Mouse (Mus musculus) hindbrain, embryonic 10.5 days (tissue): ENCODE data around the gene Acer3. TPM values are rescaled to one million over a fixed set of nuclear protein-coding genes. Genes with fewer than 3 reads are reported as not detected.
A peak's percentile ranks its signal among the peaks of the same experiment; 100 is the strongest.

ENCODE experiments used
- DNase-seq: peaks from one replicate; pipeline ENCODE4 v3.0.0-alpha.2; 2017; ENCODE audit warnings: low spot score
- H3K27ac ChIP-seq: fragments of 300-500 bp; sonication (generic); 2 replicates; pipeline ENCODE4 v1.5.1; 2016; ENCODE audit warnings: mild to moderate bottlenecking, moderate library complexity
- H3K27me3 ChIP-seq: fragments of 300-500 bp; sonication (generic); 2 replicates; pipeline ENCODE4 v1.6.1; 2016; ENCODE audit warnings: mild to moderate bottlenecking; ENCODE audit not compliant: poor library complexity, insufficient read depth, severe bottlenecking
- H3K36me3 ChIP-seq: fragments of 300-500 bp; sonication (generic); 2 replicates; pipeline ENCODE4 v1.6.1; 2016; ENCODE audit warnings: mild to moderate bottlenecking, moderate library complexity
- H3K4me1 ChIP-seq: fragments of 300-500 bp; sonication (generic); replicated peaks from 2 replicates; pipeline ENCODE4 v1.6.1; 2016; ENCODE audit warnings: mild to moderate bottlenecking
- H3K4me3 ChIP-seq: fragments of 300-500 bp; sonication (generic); 2 replicates; pipeline ENCODE4 v1.5.1; 2016; ENCODE audit warnings: mild to moderate bottlenecking, moderate library complexity
- H3K9me3 ChIP-seq: fragments of 300-500 bp; sonication (generic); 2 replicates; pipeline ENCODE4 v1.6.1; 2016; ENCODE audit warnings: mild to moderate bottlenecking, moderate library complexity
- WGBS: fragments of 180-500 bp; shearing (Covaris S2); methylation state at CpG from one replicate; pipeline ENCODE4 v1.1.7; 2016; 5-methylcytosine and 5-hydroxymethylcytosine counted together
- polyA plus RNA-seq: library from polyadenylated mRNA; unstranded; fragments of >200 nt; fragmentation: Nextera tagmentation; extraction: Ambion mirVana; gene quantifications from 2 replicates; pipeline ENCODE4 v1.2.1, GENCODE M21; 2016

Gene Acer3
- polyA plus RNA-seq, 1 experiment from 2014 or later = 18.5 TPM

GRCm38 (mm10) chr7:98349821-98350220, 28.8 kb upstream of the Acer3 start:
- 92% methylated on average over 6 of the region's 6 CpGs for WGBS
- no peaks in the 10 kb centered on the region for H3K27me3 ChIP-seq
- H3K36me3 ChIP-seq = peaks cover 40% of the 10 kb centered on the region
- H3K4me1 ChIP-seq = peaks cover 23% of the 10 kb centered on the region
- H3K4me3 ChIP-seq = no peak overlapping the region
- DNase-seq = no peak
- no peaks in the 10 kb centered on the region for H3K9me3 ChIP-seq
- H3K27ac ChIP-seq = no peak overlapping the region

GRCm38 (mm10) chr7:98349096-98349495, 28.1 kb upstream of the Acer3 start:
- no peaks in the 10 kb centered on the region for H3K9me3 ChIP-seq
- peaks cover 40% of the 10 kb centered on the region for H3K36me3 ChIP-seq
- peaks cover 16% of the 10 kb centered on the region for H3K4me1 ChIP-seq
- no peaks in the 10 kb centered on the region for H3K27me3 ChIP-seq
- no peak overlapping the region for H3K27ac ChIP-seq
- H3K4me3 ChIP-seq = no peak overlapping the region
- 19% methylated on average over 5 of the region's 5 CpGs for WGBS
- DNase-seq = peak; percentile 84

- WGBS = 68% methylated on average over 7 of the region's 7 CpGs
- Histone ChIP-seq H3K4me1 (peaks cover 7% of the 10 kb centered on the region; the same call in 1 of the 2 replicates), H3K36me3 (peaks cover 37% of the 10 kb centered on the region), H3K27ac (no peak overlapping the region), H3K27me3 (peaks cover 8% of the 10 kb centered on the region), H3K9me3 (no peaks in the 10 kb centered on the region), H3K4me3 (no peak overlapping the region)
- DNase-seq = peak; percentile 64
Measured at GRCm38 (mm10) chr7:98348043-98348442, 27.0 kb upstream of the Acer3 start.

- Histone ChIP-seq H3K27me3 (peaks cover 14% of the 10 kb centered on the region), H3K9me3 (no peaks in the 10 kb centered on the region), H3K36me3 (peaks cover 31% of the 10 kb centered on the region), H3K4me3 (no peak overlapping the region), H3K27ac (no peak overlapping the region), H3K4me1 (peaks cover 10% of the 10 kb centered on the region; the same call in 1 of the 2 replicates)
- no peak for DNase-seq
- 85% methylated on average over 5 of the region's 5 CpGs for WGBS
Measured at GRCm38 (mm10) chr7:98347471-98347870, 26.5 kb upstream of the Acer3 start.

GRCm38 (mm10) chr7:98345036-98345435, 24.0 kb upstream of the Acer3 start:
- peaks cover 12% of the 10 kb centered on the region; the same call in 1 of the 2 replicates for H3K4me1 ChIP-seq
- H3K9me3 ChIP-seq = no peaks in the 10 kb centered on the region
- H3K36me3 ChIP-seq = peaks cover 7% of the 10 kb centered on the region
- no peak overlapping the region for H3K27ac ChIP-seq
- no peak for DNase-seq
- H3K27me3 ChIP-seq = peaks cover 21% of the 10 kb centered on the region
- no peak overlapping the region for H3K4me3 ChIP-seq
- 62% methylated on average over 6 of the region's 6 CpGs for WGBS

GRCm38 (mm10) chr7:98344361-98344760, 23.4 kb upstream of the Acer3 start:
- H3K4me3 ChIP-seq = no peak overlapping the region
- peak; percentile 43 for DNase-seq
- no peak overlapping the region for H3K27ac ChIP-seq
- peaks cover under 1% of the 10 kb centered on the region; the same call in 1 of the 2 replicates for H3K36me3 ChIP-seq
- whole genome bisulfite sequencing = 29% methylated on average over 3 of the region's 3 CpGs
- H3K27me3 ChIP-seq = peaks cover 21% of the 10 kb centered on the region
- H3K9me3 ChIP-seq = no peaks in the 10 kb centered on the region
- H3K4me1 ChIP-seq = peaks cover 12% of the 10 kb centered on the region; the same call in 1 of the 2 replicates

GRCm38 (mm10) chr7:98342249-98342648, 21.2 kb upstream of the Acer3 start:
- H3K27me3 ChIP-seq = peaks cover 21% of the 10 kb centered on the region
- H3K4me3 ChIP-seq = no peak overlapping the region
- no peaks in the 10 kb centered on the region for H3K36me3 ChIP-seq
- WGBS = 56% methylated on average over 3 of the region's 3 CpGs
- DNase-seq = no peak
- peaks cover 9% of the 10 kb centered on the region; the same call in 1 of the 2 replicates for H3K4me1 ChIP-seq
- H3K9me3 ChIP-seq = no peaks in the 10 kb centered on the region
- H3K27ac ChIP-seq = no peak overlapping the region

- Histone ChIP-seq H3K27me3 (peaks cover 21% of the 10 kb centered on the region), H3K27ac (peak overlapping the region; percentile 81), H3K36me3 (no peaks in the 10 kb centered on the region), H3K9me3 (no peaks in the 10 kb centered on the region), H3K4me3 (peak overlapping the region; percentile 48), H3K4me1 (peaks cover 9% of the 10 kb centered on the region; the same call in 1 of the 2 replicates)
- WGBS = 6% methylated on average over 13 of the region's 13 CpGs
- DNase-seq = peak; percentile 92
Measured at GRCm38 (mm10) chr7:98341475-98341874, 20.5 kb upstream of the Acer3 start.

GRCm38 (mm10) chr7:98340343-98340742, 19.3 kb upstream of the Acer3 start:
- peaks cover 9% of the 10 kb centered on the region; the same call in 1 of the 2 replicates for H3K4me1 ChIP-seq
- peaks cover 21% of the 10 kb centered on the region for H3K27me3 ChIP-seq
- no peak overlapping the region for H3K4me3 ChIP-seq
- no peak for DNase-seq
- H3K27ac ChIP-seq = no peak overlapping the region
- no peaks in the 10 kb centered on the region for H3K9me3 ChIP-seq
- no peaks in the 10 kb centered on the region for H3K36me3 ChIP-seq
- WGBS = 80% methylated on average over 5 of the region's 5 CpGs

GRCm38 (mm10) chr7:98333987-98334386, 13.0 kb upstream of the Acer3 start:
- H3K9me3 ChIP-seq = no peaks in the 10 kb centered on the region
- no peaks in the 10 kb centered on the region for H3K27me3 ChIP-seq
- H3K27ac ChIP-seq = no peak overlapping the region
- no peaks in the 10 kb centered on the region for H3K4me1 ChIP-seq
- H3K4me3 ChIP-seq = no peak overlapping the region
- DNase-seq = no peak
- 78% methylated on average over 3 of the region's 3 CpGs for WGBS
- no peaks in the 10 kb centered on the region for H3K36me3 ChIP-seq

- Histone ChIP-seq H3K9me3 (no peaks in the 10 kb centered on the region), H3K27me3 (no peaks in the 10 kb centered on the region), H3K27ac (no peak overlapping the region), H3K4me3 (no peak overlapping the region), H3K36me3 (no peaks in the 10 kb centered on the region), H3K4me1 (no peaks in the 10 kb centered on the region)
- 93% methylated on average over 5 of the region's 5 CpGs for WGBS
- DNase-seq = no peak
Measured at GRCm38 (mm10) chr7:98333507-98333906, 12.5 kb upstream of the Acer3 start.

GRCm38 (mm10) chr7:98332678-98333397, 11.8 kb upstream of the Acer3 start:
- H3K9me3 ChIP-seq = no peaks in the 10 kb centered on the region
- no peak for DNase-seq
- H3K27me3 ChIP-seq = no peaks in the 10 kb centered on the region
- no peak overlapping the region for H3K4me3 ChIP-seq
- no peaks in the 10 kb centered on the region for H3K4me1 ChIP-seq
- no peak overlapping the region for H3K27ac ChIP-seq
- 84% methylated on average over 5 of the region's 5 CpGs for WGBS
- no peaks in the 10 kb centered on the region for H3K36me3 ChIP-seq

- Histone ChIP-seq H3K27me3 (no peaks in the 10 kb centered on the region), H3K36me3 (no peaks in the 10 kb centered on the region), H3K9me3 (no peaks in the 10 kb centered on the region), H3K27ac (no peak overlapping the region), H3K4me1 (no peaks in the 10 kb centered on the region), H3K4me3 (no peak overlapping the region)
- 58% methylated on average over 3 of the region's 3 CpGs for WGBS
- DNase-seq = no peak
Measured at GRCm38 (mm10) chr7:98331932-98332331, 10.9 kb upstream of the Acer3 start.
